Mouse (Mus musculus): ENCODE results near the gene Espnl. TPM values are rescaled to one million over a fixed set of nuclear protein-coding genes. Genes with fewer than 3 reads are reported as not detected.
A peak's percentile ranks its signal among the peaks of the same experiment; 100 is the strongest.

The Espnl gene
- polyA plus RNA-seq, 1 experiment from 2014 or later: 0.03 TPM

GRCm38 (mm10) chr1:91364822-91365644 is 43.2 kb downstream of the Espnl start:
- Histone ChIP-seq H3K9me3 (ENCODE audit: control insufficient read depth, low read length) (no peaks in the 10 kb centered on the region; the same call in 1 of the 2 replicates), H3K36me3 (ENCODE audit: control insufficient read depth, insufficient read depth, low read length) (no peaks in the 10 kb centered on the region), H3K9ac (ENCODE audit: low read depth, low read length) (no peak overlapping the region), H3K27me3 (ENCODE audit: control insufficient read depth, insufficient read depth, low read length) (peaks cover 9% of the 10 kb centered on the region), H3K4me1 (replicated peaks; ENCODE audit: control insufficient read depth, insufficient read depth, low read length) (no peaks in the 10 kb centered on the region), H3K4me2 (replicated peaks; ENCODE audit: low read depth, low read length) (no peak overlapping the region), H3K4me3 (ENCODE audit: low read depth, low read length) (no peak overlapping the region), H3K27ac (ENCODE audit: low read depth, low read length) (no peak overlapping the region)
- WGBS: 91% methylated on average over 16 of the region's 16 CpGs
- no peak for DNase-seq (ENCODE audit: low spot score)
- no peak for ATAC-seq (ENCODE audit: low FRiP score)

GRCm38 (mm10) chr1:91365816-91366214 is 43.9 kb downstream of the Espnl start:
- peak overlapping the region; percentile 82 for H3K4me2 ChIP-seq (replicated peaks; ENCODE audit: low read depth, low read length)
- H3K4me1 ChIP-seq (replicated peaks; ENCODE audit: control insufficient read depth, insufficient read depth, low read length): no peaks in the 10 kb centered on the region
- peaks cover 9% of the 10 kb centered on the region for H3K27me3 ChIP-seq (ENCODE audit: control insufficient read depth, insufficient read depth, low read length)
- H3K27ac ChIP-seq (ENCODE audit: low read depth, low read length): no peak overlapping the region
- H3K4me3 ChIP-seq (ENCODE audit: low read depth, low read length): peak overlapping the region; percentile 38; the same call in 1 of the 2 replicates
- H3K9me3 ChIP-seq (ENCODE audit: control insufficient read depth, low read length): no peaks in the 10 kb centered on the region; the same call in 1 of the 2 replicates
- H3K36me3 ChIP-seq (ENCODE audit: control insufficient read depth, insufficient read depth, low read length): 0 out of 2 replicates have a peak, but pooled peaks cover 2% of the 10 kb centered on the region
- WGBS: 32% methylated on average over 8 of the region's 8 CpGs
- no peak for ATAC-seq (ENCODE audit: low FRiP score)
- no peak for DNase-seq (ENCODE audit: low spot score)
- H3K9ac ChIP-seq (ENCODE audit: low read depth, low read length): no peak overlapping the region

- Histone ChIP-seq H3K36me3 (ENCODE audit: control insufficient read depth, insufficient read depth, low read length) (peaks cover 7% of the 10 kb centered on the region; the same call in 1 of the 2 replicates), H3K4me1 (replicated peaks; ENCODE audit: control insufficient read depth, insufficient read depth, low read length) (no peaks in the 10 kb centered on the region)
- WGBS: under 1% methylated on average over 65 of the region's 68 CpGs
Observed at GRCm38 (mm10) chr1:91366215-91367108, 44.6 kb downstream of the Espnl start, which contains the start of gene Erfe. Erfe (plus strand) TSS chr1:91366430.

GRCm38 (mm10) chr1:91367295-91367694 is 45.4 kb downstream of the Espnl start:
- DNase-seq (ENCODE audit: low spot score) (no peak), ATAC-seq (ENCODE audit: low FRiP score) (no peak)
- Histone ChIP-seq H3K36me3 (ENCODE audit: control insufficient read depth, insufficient read depth, low read length) (peaks cover 8% of the 10 kb centered on the region; the same call in 1 of the 2 replicates), H3K27ac (ENCODE audit: low read depth, low read length) (no peak overlapping the region), H3K9me3 (ENCODE audit: control insufficient read depth, low read length) (no peaks in the 10 kb centered on the region; the same call in 1 of the 2 replicates), H3K4me2 (replicated peaks; ENCODE audit: low read depth, low read length) (no peak overlapping the region), H3K4me1 (replicated peaks; ENCODE audit: control insufficient read depth, insufficient read depth, low read length) (no peaks in the 10 kb centered on the region), H3K4me3 (ENCODE audit: low read depth, low read length) (no peak overlapping the region), H3K27me3 (ENCODE audit: control insufficient read depth, insufficient read depth, low read length) (peaks cover 9% of the 10 kb centered on the region), H3K9ac (ENCODE audit: low read depth, low read length) (no peak overlapping the region)
- WGBS: 93% methylated on average over 3 of the region's 3 CpGs

More at GRCm38 (mm10) chr1:91366215-91367108, 44.6 kb downstream of the Espnl start, which contains the start of gene Erfe:
- peak within 1 kb of the TSS; percentile 82 for H3K4me2 ChIP-seq (replicated peaks; ENCODE audit: low read depth, low read length)
- peak within 1 kb of the TSS; percentile 38 for H3K4me3 ChIP-seq (ENCODE audit: low read depth, low read length)
- no peak within 1 kb of the TSS for H3K27ac ChIP-seq (ENCODE audit: low read depth, low read length)
- peak within 1 kb of the TSS; percentile 50 for H3K9ac ChIP-seq (ENCODE audit: low read depth, low read length)
- ATAC-seq (ENCODE audit: low FRiP score): peak; percentile 60; the same call in 1 of the 2 replicates
- no peaks in the 10 kb centered on the region; the same call in 1 of the 2 replicates for H3K9me3 ChIP-seq (ENCODE audit: control insufficient read depth, low read length)
- H3K27me3 ChIP-seq (ENCODE audit: control insufficient read depth, insufficient read depth, low read length): peaks cover 9% of the 10 kb centered on the region
- peak; percentile 86 for DNase-seq (ENCODE audit: low spot score)

- ATAC-seq (ENCODE audit: low FRiP score): no peak
Observed at GRCm38 (mm10) chr1:91369408-91369807, 47.5 kb downstream of the Espnl start.

GRCm38 (mm10) chr1:91370055-91370454 is 48.2 kb downstream of the Espnl start:
- 87% methylated on average over 23 of the region's 23 CpGs for WGBS
- Histone ChIP-seq H3K4me1 (replicated peaks; ENCODE audit: control insufficient read depth, insufficient read depth, low read length) (no peaks in the 10 kb centered on the region), H3K4me2 (replicated peaks; ENCODE audit: low read depth, low read length) (no peak overlapping the region), H3K4me3 (ENCODE audit: low read depth, low read length) (no peak overlapping the region), H3K36me3 (ENCODE audit: control insufficient read depth, insufficient read depth, low read length) (peaks cover 16% of the 10 kb centered on the region; the same call in 1 of the 2 replicates), H3K9me3 (ENCODE audit: control insufficient read depth, low read length) (no peaks in the 10 kb centered on the region), H3K27me3 (ENCODE audit: control insufficient read depth, insufficient read depth, low read length) (peaks cover 9% of the 10 kb centered on the region), H3K9ac (ENCODE audit: low read depth, low read length) (no peak overlapping the region), H3K27ac (ENCODE audit: low read depth, low read length) (no peak overlapping the region)
- DNase-seq (ENCODE audit: low spot score) (no peak), ATAC-seq (ENCODE audit: low FRiP score) (no peak)

More at GRCm38 (mm10) chr1:91369408-91369807, 47.5 kb downstream of the Espnl start:
- no peak overlapping the region for H3K4me2 ChIP-seq (replicated peaks; ENCODE audit: low read depth, low read length)
- no peak for DNase-seq (ENCODE audit: low spot score)
- H3K9me3 ChIP-seq (ENCODE audit: control insufficient read depth, low read length): no peaks in the 10 kb centered on the region
- no peak overlapping the region for H3K27ac ChIP-seq (ENCODE audit: low read depth, low read length)
- no peak overlapping the region for H3K9ac ChIP-seq (ENCODE audit: low read depth, low read length)
- H3K4me3 ChIP-seq (ENCODE audit: low read depth, low read length): no peak overlapping the region
- H3K4me1 ChIP-seq (replicated peaks; ENCODE audit: control insufficient read depth, insufficient read depth, low read length): no peaks in the 10 kb centered on the region
- 75% methylated on average over 4 of the region's 4 CpGs for WGBS
- peaks cover 9% of the 10 kb centered on the region for H3K27me3 ChIP-seq (ENCODE audit: control insufficient read depth, insufficient read depth, low read length)
- peaks cover 14% of the 10 kb centered on the region; the same call in 1 of the 2 replicates for H3K36me3 ChIP-seq (ENCODE audit: control insufficient read depth, insufficient read depth, low read length)

- H3K4me3 ChIP-seq (ENCODE audit: low read depth, low read length): no peak overlapping the region
- WGBS: 90% methylated on average over 6 of the region's 6 CpGs
- no peaks in the 10 kb centered on the region for H3K27me3 ChIP-seq (ENCODE audit: control insufficient read depth, insufficient read depth, low read length)
- no peak overlapping the region for H3K27ac ChIP-seq (ENCODE audit: low read depth, low read length)
- no peak overlapping the region for H3K9ac ChIP-seq (ENCODE audit: low read depth, low read length)
- peaks cover 20% of the 10 kb centered on the region; the same call in 1 of the 2 replicates for H3K36me3 ChIP-seq (ENCODE audit: control insufficient read depth, insufficient read depth, low read length)
- ATAC-seq (ENCODE audit: low FRiP score) (no peak), DNase-seq (ENCODE audit: low spot score) (no peak)
- H3K4me1 ChIP-seq (replicated peaks; ENCODE audit: control insufficient read depth, insufficient read depth, low read length): no peaks in the 10 kb centered on the region
- H3K9me3 ChIP-seq (ENCODE audit: control insufficient read depth, low read length): no peaks in the 10 kb centered on the region
- H3K4me2 ChIP-seq (replicated peaks; ENCODE audit: low read depth, low read length): no peak overlapping the region
Observed at GRCm38 (mm10) chr1:91373414-91373835, 51.5 kb downstream of the Espnl start.

- no peaks in the 10 kb centered on the region for H3K4me1 ChIP-seq (replicated peaks; ENCODE audit: control insufficient read depth, insufficient read depth, low read length)
- ATAC-seq (ENCODE audit: low FRiP score): no peak
- peak; percentile 90 for DNase-seq (ENCODE audit: low spot score)
- no peak overlapping the region for H3K4me3 ChIP-seq (ENCODE audit: low read depth, low read length)
- H3K27me3 ChIP-seq (ENCODE audit: control insufficient read depth, insufficient read depth, low read length): no peaks in the 10 kb centered on the region
- H3K36me3 ChIP-seq (ENCODE audit: control insufficient read depth, insufficient read depth, low read length): peaks cover 16% of the 10 kb centered on the region; the same call in 1 of the 2 replicates
- H3K27ac ChIP-seq (ENCODE audit: low read depth, low read length): no peak overlapping the region
- no peaks in the 10 kb centered on the region for H3K9me3 ChIP-seq (ENCODE audit: control insufficient read depth, low read length)
- WGBS: 64% methylated on average over 7 of the region's 7 CpGs
- no peak overlapping the region for H3K4me2 ChIP-seq (replicated peaks; ENCODE audit: low read depth, low read length)
- H3K9ac ChIP-seq (ENCODE audit: low read depth, low read length): no peak overlapping the region
Observed at GRCm38 (mm10) chr1:91380453-91381090, 58.7 kb downstream of the Espnl start.
